Mouse (Mus musculus) CD8-positive naive resting alpha-beta T cell, adult 57 days (primary cell): ENCODE measurements around the gene H2afy2. TPM values are rescaled to one million over a fixed set of nuclear protein-coding genes. Genes with fewer than 3 reads are reported as not detected.

Experiments used
- total RNA-seq: library from RNA; stranded (reverse); gene quantifications from one replicate; pipeline ENCODE4 v1.2.4, GENCODE M21; 2023

H2afy2 gene
- total RNA-seq: not detected

GRCm38 (mm10) chr10:61783621-61784251 lies at the start of gene H2afy2:
Gene H2afy2 (minus strand): TSS chr10:61784147.

GRCm38 (mm10) chr10:61714771-61715461 lies 69.0 kb downstream of the H2afy2 start, which contains the start of gene Aifm2:
Gene Aifm2 (plus strand): TSS chr10:61715263.

GRCm38 (mm10) chr10:61694870-61695670 lies 88.9 kb downstream of the H2afy2 start, which contains the start of gene Tysnd1:
Gene Tysnd1 (plus strand): TSS chr10:61695514.

Other genes with a start within 250 kb of the H2afy2 start
- gene Npffr1, start 188.7 kb downstream of the H2afy2 start, total RNA-seq: not detected
- gene Ppa1, start 135.6 kb downstream of the H2afy2 start, total RNA-seq: 19.4 TPM
- 159 TPM for gene Sar1a, start 103.8 kb downstream of the H2afy2 start, total RNA-seq
- 26.6 TPM for gene Tysnd1, start 88.6 kb downstream of the H2afy2 start, total RNA-seq
- 4.1 TPM for gene Aifm2, start 68.9 kb downstream of the H2afy2 start, total RNA-seq
- gene Col13a1, start 195.0 kb upstream of the H2afy2 start, total RNA-seq: not detected